Mouse (Mus musculus) kidney, adult 9 months (tissue): ENCODE measurements around the gene Tfpi2.
A peak's percentile ranks its signal among the peaks of the same experiment; 100 is the strongest.

Experiments
- DNase-seq: peaks from one replicate; pipeline ENCODE4 v3.0.0; 2022

The Tfpi2 gene

DNA sequence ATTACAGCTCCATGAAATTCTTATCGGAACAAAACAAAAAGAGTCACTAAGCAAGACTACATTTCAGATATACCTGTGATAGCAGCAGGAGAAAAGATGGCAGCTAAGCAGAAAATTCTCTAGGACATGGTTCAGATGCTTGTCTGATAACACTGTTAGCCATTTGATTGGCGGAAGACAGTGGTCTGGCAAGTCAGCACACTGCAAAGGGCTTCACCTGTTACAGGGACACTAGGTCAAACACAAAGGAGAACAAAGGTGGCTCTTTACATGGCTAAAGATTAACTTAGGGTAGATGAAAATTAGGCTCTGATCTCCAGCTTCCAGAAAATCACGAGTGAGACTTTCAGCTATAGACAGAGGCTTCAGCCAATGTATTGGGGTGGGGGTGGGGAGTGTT is at the start of gene Tfpi2:
Gene Tfpi2 (minus strand): TSS at position 170 of the 400 bp plus-strand sequence.
- peak; percentile 64 for DNase-seq

- DNase-seq, result no peak
Observed at GRCm38 (mm10) chr6:4030956-4031355, 42.2 kb upstream of the Tfpi2 start.

DNA sequence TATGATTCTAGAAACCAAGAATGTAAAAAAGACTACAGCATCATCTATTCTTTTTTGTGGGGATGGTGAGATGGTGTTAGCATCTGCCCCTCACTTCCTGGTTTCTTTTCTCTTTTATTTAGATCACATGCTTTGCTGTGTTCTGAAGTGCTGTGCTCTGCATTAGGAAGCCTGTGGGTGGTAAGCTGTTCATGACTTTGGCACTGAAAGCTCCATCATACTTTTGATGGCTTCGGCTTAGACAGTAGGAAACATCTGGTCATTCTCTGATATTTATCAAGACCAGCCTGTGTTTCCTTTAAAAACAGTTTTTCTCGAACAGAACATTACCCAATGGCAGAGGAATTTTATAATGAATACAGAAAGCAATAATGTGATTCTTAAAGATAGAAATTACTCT is 37.6 kb upstream of the Tfpi2 start:
- no peak for DNase-seq

DNA sequence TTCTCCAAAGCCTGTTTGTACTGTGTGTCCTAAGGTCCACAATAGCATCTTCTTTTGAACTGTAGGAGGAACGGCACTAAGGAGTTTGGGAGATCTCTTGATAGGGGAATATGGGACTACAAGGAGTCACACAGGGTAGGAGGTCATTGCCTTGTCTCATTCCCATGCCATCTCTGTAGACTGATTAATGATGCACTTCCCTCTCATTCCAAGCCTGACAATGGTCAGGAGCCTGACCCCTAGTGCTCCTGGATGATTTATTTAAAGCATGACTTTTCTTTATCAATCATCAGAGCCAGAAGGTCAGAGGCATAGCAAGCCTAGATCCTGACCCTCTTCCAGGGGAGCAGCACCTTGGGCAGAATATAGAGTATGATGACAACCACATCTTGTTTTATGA is 33.9 kb upstream of the Tfpi2 start:
- peak; percentile 59 for DNase-seq

- DNase-seq, result peak; percentile 63
Observed at GRCm38 (mm10) chr6:4009548-4009947, 20.8 kb upstream of the Tfpi2 start.

DNA sequence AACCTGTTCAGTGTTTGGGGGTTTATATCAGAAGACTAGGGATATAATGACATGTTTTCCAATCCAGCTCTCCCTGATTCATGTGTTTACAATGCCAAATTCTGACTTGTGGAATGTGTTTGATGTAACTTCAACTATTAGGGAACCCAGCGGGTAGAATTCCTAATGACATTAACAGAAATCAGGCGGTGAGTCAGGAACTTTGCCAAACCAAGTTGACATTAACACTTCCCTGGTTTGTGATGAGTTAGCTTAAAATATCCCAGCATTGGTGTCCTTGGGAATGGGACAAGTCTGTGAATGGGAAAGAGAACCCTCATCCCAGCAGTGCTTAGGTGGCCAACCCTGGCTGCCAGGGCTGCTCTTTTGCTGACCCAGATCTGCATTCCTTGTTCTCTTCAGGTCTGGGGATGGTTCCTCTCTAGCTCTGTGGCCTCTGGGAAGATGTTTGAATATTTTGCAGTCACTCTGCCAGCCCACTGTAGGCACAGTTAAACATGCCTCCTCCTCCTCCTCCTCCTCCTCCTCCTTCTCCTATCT is 19.9 kb upstream of the Tfpi2 start:
- DNase-seq, result no peak

DNA sequence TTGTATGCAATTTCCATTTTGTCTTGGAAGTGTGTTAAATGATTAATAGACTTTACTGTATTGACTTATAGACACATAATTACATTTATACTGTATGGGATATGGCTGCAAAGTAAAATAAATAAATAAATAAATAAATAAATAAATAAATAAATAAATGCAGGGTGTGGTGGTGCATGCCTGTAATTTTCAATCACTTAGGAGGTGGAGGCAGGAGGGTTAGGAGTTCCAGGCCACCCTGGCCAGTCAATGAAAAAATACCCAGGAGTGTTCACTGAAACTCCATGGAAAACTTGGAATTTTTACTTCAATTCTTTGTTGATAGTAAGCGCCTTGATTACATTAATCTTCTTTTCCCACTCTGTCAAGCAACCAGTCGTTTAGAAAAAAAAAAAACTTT is 16.1 kb upstream of the Tfpi2 start:
- no peak for DNase-seq

DNA sequence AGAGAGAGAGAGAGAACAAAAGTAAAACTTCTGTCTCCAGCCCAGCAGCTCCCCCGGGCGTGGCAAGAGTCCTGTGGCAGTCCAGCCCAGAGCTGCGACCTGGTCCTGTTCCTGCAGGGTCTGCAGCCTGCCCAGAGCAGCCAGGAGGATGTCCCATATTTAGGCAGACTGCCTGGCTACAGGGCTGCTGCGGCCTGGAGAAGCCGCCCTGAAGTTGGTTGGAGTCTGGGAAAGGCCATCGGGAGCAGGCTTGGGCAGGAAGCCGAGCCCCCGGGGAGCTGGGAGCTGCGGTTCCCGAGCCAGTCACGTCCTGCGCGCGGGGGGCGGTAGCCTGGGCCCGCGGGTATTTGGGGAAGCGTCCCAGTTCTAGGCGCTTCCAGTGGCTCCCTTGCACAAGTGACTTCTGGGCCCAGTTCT is 15.2 kb upstream of the Tfpi2 start, which contains the start of gene Gng11:
Gene Gng11 (plus strand): TSS at position 15 of the 417 bp plus-strand sequence.
- DNase-seq, result peak; percentile 68

- DNase-seq, result peak; percentile 34
Observed at GRCm38 (mm10) chr6:4003445-4003844, 14.7 kb upstream of the Tfpi2 start.

DNA sequence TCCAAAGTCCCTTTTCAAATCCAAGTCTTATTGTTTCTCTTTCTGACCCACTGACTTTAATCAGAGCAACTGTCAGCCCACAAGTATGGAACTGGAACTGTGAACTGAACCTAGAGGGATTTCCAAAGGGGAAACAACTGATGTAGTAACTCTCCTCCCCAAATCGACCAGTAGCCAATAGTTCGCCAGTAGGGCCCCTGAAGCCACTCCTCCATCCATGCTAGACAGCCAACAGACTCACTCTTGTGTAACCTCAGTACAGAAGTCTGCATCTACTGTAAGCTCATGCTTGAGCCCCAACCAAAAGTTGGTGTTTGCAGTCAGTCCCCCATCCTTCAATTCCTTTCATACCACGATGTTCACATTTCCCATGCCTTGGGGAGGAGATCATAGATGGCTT is 12.0 kb upstream of the Tfpi2 start:
- no peak for DNase-seq

DNA sequence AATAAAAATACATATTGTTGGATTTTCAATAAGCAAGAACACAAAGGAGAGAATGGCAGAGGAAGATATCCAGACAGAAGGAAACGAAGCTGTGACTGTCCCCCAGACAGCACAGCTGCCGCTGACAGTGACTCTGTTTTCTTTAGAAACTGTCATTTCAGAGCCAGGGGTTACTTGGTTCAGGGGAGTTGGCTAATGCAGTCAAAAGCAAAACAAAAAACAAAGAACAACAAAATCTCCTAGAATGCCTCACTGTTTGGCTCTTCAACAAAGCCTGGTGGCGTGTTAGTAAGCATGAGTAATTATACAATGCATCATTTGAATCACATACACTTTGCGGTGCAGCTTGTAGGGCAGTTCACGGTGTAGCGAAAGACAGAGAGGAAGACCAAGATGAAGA is 10.6 kb upstream of the Tfpi2 start:
- DNase-seq, result no peak

DNA sequence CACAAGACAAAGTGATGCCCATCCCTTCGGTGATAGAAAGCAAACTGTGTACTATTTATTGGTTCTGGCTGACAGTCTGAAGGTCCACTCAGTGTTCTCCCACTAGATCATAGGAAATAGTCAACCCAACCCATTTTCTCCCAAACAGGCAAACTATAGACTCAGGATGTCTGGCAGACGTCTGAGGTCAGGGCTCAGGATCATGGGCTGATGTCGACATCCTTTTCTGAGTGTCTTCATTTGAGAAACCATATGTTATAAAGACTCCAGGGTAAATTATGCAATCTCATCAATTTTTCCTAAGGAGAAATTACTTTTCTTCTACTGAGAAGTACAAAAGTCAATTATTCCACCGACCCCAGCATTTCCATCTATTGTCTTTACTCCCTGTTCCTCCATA is 9.4 kb upstream of the Tfpi2 start:
- no peak for DNase-seq

GRCm38 (mm10) chr6:3993492-3993891 is 4.8 kb upstream of the Tfpi2 start, which contains the start of gene Gngt1:
Gene Gngt1 (plus strand): TSS chr6:3993792.
- no peak for DNase-seq

DNA sequence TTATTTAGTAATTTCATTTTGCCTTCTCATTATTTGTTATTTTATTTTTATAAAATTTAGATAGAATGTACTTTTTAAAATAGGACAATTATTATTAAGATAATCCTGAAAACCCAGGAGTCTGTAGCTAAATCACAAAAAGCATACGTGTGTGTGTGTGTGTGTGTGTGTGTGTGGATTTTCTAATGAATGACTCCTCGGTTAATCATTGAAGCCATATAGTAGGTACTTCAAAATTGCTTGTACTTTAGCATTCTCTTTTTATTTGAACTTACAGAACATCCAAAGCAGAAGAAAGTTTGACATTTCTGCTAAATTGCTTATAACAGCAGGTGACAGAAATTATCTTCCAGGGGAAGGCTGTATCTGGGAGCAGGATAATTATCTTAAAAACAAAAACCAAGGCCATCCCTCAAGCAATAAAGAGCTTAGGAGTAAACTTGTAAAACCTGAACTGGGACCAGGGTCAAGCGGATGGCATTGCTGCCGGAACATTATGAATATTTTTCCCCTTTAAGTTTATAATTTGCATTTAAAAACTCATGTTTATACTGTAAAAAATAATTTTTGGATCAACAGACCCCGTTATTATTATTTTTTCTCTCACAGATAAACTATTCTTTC is 5.9 kb downstream of the Tfpi2 start:
- DNase-seq, result no peak

- DNase-seq, result no peak
Observed at GRCm38 (mm10) chr6:3973679-3974078, 15.0 kb downstream of the Tfpi2 start.

- peak; percentile 13 for DNase-seq
Observed at GRCm38 (mm10) chr6:3967676-3968626, 20.8 kb downstream of the Tfpi2 start.

- DNase-seq, result no peak
Observed at GRCm38 (mm10) chr6:3954969-3955368, 33.8 kb downstream of the Tfpi2 start.

GRCm38 (mm10) chr6:3936140-3936714 is 52.5 kb downstream of the Tfpi2 start:
- peak; percentile 23 for DNase-seq

DNA sequence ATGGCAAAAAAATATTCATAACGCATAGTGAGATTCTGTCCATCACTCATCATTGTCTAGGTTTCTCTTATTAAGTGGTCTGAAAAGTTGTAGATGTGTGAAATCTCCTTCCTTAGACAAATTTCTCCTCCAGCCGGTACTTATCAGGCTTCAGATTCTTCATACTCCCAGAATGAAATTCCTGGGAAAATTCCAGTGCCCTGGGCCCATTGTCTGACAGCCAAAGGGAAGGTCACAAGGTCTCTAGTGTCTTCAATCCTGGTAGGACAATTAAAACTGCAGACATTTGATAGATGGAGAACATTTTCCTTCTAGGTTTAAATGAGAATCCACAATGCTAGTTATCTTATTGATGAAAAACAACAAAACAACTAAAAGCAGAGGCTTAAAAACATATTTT is 53.1 kb downstream of the Tfpi2 start:
- DNase-seq, result peak; percentile 37

DNA sequence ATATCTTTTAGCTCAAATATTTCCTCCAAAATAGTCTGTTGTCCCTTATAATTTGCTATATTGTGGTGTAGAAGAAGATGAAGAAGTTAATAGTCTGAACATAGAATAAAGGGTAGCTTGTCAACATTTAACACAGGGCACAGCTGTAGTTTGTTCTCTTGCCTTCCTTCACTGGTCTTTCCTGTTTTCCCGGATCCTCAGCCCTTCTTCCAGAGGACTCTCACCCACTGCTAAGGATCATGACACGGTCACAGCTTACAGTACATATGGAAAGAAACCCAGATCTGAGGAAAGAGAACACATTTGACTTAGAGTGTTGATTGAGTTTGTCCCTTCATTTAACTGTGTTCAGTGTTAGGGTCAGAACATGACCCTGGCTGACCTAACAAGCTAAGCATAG is 53.7 kb downstream of the Tfpi2 start:
- DNase-seq, result no peak

DNA sequence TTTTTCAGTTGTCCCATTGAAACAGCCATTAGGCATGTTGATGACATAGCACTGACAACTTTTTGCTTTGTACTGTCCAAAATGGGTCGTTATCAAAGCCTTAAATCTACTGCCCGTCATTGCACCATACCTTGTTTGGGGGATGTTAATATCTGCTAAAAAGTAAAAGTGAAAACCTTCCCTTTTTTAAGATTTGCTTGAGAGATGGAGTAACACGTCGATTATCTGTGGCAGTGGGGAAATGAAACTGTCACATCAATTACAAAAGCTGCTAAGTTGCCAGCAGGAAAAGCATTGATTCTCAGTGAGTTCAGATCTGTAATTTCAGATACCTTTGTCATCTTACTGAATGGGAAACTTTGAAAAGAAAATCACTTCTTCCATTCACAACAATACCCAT is 62.6 kb downstream of the Tfpi2 start:
- no peak for DNase-seq

GRCm38 (mm10) chr6:3922870-3923269 is 65.8 kb downstream of the Tfpi2 start:
- DNase-seq, result no peak

- DNase-seq, result no peak
Observed at GRCm38 (mm10) chr6:3916015-3916414, 72.7 kb downstream of the Tfpi2 start.
